Mouse (Mus musculus) lung, postnatal 0 days (tissue): Measurements from ENCODE around the gene Sned1. TPM values are rescaled to one million over a fixed set of nuclear protein-coding genes. Genes with fewer than 3 reads are reported as not detected.

ENCODE experiments used
- ATAC-seq: fragments of 200-750 bp; cut with Nextera tagmentation; 2 replicates; pipeline ENCODE4 v1.8.0; 2017; ENCODE audit warnings: moderate library complexity
- DNase-seq: peaks from one replicate; pipeline ENCODE4 v3.0.0-alpha.2; 2016; ENCODE audit warnings: low spot score
- H3K27ac ChIP-seq: fragments of 300-500 bp; sonication (generic); 2 replicates; pipeline ENCODE4 v1.5.1; 2014; ENCODE audit warnings: antibody characterized with exemption, mild to moderate bottlenecking, low read length, mixed read lengths
- H3K27me3 ChIP-seq: fragments of 300-500 bp; sonication (generic); replicated peaks from 2 replicates; pipeline ENCODE4 v1.6.1; 2014; ENCODE audit warnings: low read length, mixed read lengths; ENCODE audit not compliant: insufficient read depth
- H3K36me3 ChIP-seq: fragments of 300-500 bp; sonication (generic); 2 replicates; pipeline ENCODE4 v1.6.1; 2014; ENCODE audit warnings: low read length, mixed read lengths; ENCODE audit not compliant: insufficient read depth
- H3K4me1 ChIP-seq: fragments of 300-500 bp; sonication (generic); 2 replicates; pipeline ENCODE4 v1.6.1; 2014; ENCODE audit warnings: antibody characterized with exemption, low read depth, low read length, mixed read lengths; ENCODE audit not compliant: insufficient read depth
- H3K4me2 ChIP-seq: fragments of 300-500 bp; sonication (generic); replicated peaks from 2 replicates; pipeline ENCODE4 v1.6.1; 2014; ENCODE audit warnings: low read depth, mild to moderate bottlenecking, low read length, moderate library complexity, mixed read lengths
- H3K4me3 ChIP-seq: fragments of 300-500 bp; sonication (generic); 2 replicates; pipeline ENCODE4 v1.5.1; 2014; ENCODE audit warnings: low read depth, low read length
- H3K9ac ChIP-seq: fragments of 300-500 bp; sonication (generic); replicated peaks from 2 replicates; pipeline ENCODE4 v1.6.1; 2014; ENCODE audit warnings: low read depth, mild to moderate bottlenecking
- H3K9me3 ChIP-seq: fragments of 300-500 bp; sonication (generic); 2 replicates; pipeline ENCODE4 v1.6.1; 2016; ENCODE audit warnings: low read length, mixed read lengths
- CTCF ChIP-seq: IDR thresholded peaks from 2 replicates; pipeline ENCODE4 v1.5.1; 2016; ENCODE audit warnings: antibody characterized with exemption, mild to moderate bottlenecking
- EP300 ChIP-seq: IDR thresholded peaks from 2 replicates; pipeline ENCODE4 v1.6.1; 2016; ENCODE audit warnings: antibody characterized with exemption, mild to moderate bottlenecking, control low read depth
- WGBS: fragments of 180-500 bp; shearing (Covaris S2); extraction: QIAGEN DNeasy Blood & Tissue Kit; methylation state at CpG from one replicate; pipeline ENCODE4 v1.1.7; 2014; 5-methylcytosine and 5-hydroxymethylcytosine counted together
- polyA plus RNA-seq: library from polyadenylated mRNA; unstranded; fragments of >200 nt; fragmentation: Nextera tagmentation; extraction: Ambion mirVana; gene quantifications from 2 replicates; pipeline ENCODE4 v1.2.1, GENCODE M21; 2015

Sned1 gene
- polyA plus RNA-seq, 1 experiment from 2014 or later, result 8.4 TPM

GRCm38 (mm10) chr1:93216839-93217497, 18.7 kb upstream of the Sned1 start:
- no peak for TF ChIP-seq EP300
- TF ChIP-seq CTCF, result no peak
- no peak overlapping the region for H3K9ac ChIP-seq
- no peaks in the 10 kb centered on the region for H3K36me3 ChIP-seq
- no peaks in the 10 kb centered on the region for H3K9me3 ChIP-seq
- peak; percentile 34; the same call in 1 of the 2 replicates for ATAC-seq
- WGBS, result 59% methylated on average over 9 of the region's 9 CpGs
- H3K4me2 ChIP-seq, result no peak overlapping the region
- H3K27me3 ChIP-seq, result no peaks in the 10 kb centered on the region
- no peak overlapping the region for H3K4me3 ChIP-seq
- H3K4me1 ChIP-seq, result peaks cover 6% of the 10 kb centered on the region; the same call in 1 of the 2 replicates
- H3K27ac ChIP-seq, result no peak overlapping the region
- no peak for DNase-seq

- ATAC-seq, result no peak
- Histone ChIP-seq H3K4me3 (no peak overlapping the region), H3K9me3 (no peaks in the 10 kb centered on the region), H3K36me3 (no peaks in the 10 kb centered on the region), H3K27ac (no peak overlapping the region), H3K4me1 (peaks cover 6% of the 10 kb centered on the region; the same call in 1 of the 2 replicates), H3K4me2 (no peak overlapping the region), H3K9ac (no peak overlapping the region), H3K27me3 (no peaks in the 10 kb centered on the region)
- DNase-seq, result no peak
- no peak for TF ChIP-seq EP300
- TF ChIP-seq CTCF, result peak; percentile 27
- WGBS, result 62% methylated on average over 7 of the region's 7 CpGs
Observed at GRCm38 (mm10) chr1:93217530-93217929, 18.1 kb upstream of the Sned1 start.

- no peak for TF ChIP-seq EP300
- TF ChIP-seq CTCF, result no peak
- no peak for ATAC-seq
- no peaks in the 10 kb centered on the region for H3K9me3 ChIP-seq
- no peaks in the 10 kb centered on the region for H3K36me3 ChIP-seq
- H3K27ac ChIP-seq, result no peak overlapping the region
- no peak overlapping the region for H3K4me2 ChIP-seq
- H3K4me1 ChIP-seq, result peaks cover 6% of the 10 kb centered on the region; the same call in 1 of the 2 replicates
- 70% methylated on average over 7 of the region's 7 CpGs for WGBS
- H3K9ac ChIP-seq, result no peak overlapping the region
- no peak overlapping the region for H3K4me3 ChIP-seq
- H3K27me3 ChIP-seq, result no peaks in the 10 kb centered on the region
- no peak for DNase-seq
Observed at GRCm38 (mm10) chr1:93220776-93221175, 14.9 kb upstream of the Sned1 start.

GRCm38 (mm10) chr1:93223972-93224371, 11.7 kb upstream of the Sned1 start:
- 9% methylated on average over 18 of the region's 18 CpGs for WGBS
- no peaks in the 10 kb centered on the region for H3K9me3 ChIP-seq
- TF ChIP-seq EP300, result no peak
- TF ChIP-seq CTCF, result peak; percentile 84
- H3K36me3 ChIP-seq, result no peaks in the 10 kb centered on the region
- no peaks in the 10 kb centered on the region for H3K27me3 ChIP-seq
- ATAC-seq (peak; percentile 75), DNase-seq (peak; percentile 65)
- H3K4me2 ChIP-seq, result no peak overlapping the region
- peaks cover 5% of the 10 kb centered on the region for H3K4me1 ChIP-seq
- no peak overlapping the region for H3K4me3 ChIP-seq
- H3K9ac ChIP-seq, result no peak overlapping the region
- no peak overlapping the region for H3K27ac ChIP-seq

- H3K9me3 ChIP-seq, result no peaks in the 10 kb centered on the region
- H3K4me2 ChIP-seq, result no peak overlapping the region
- peaks cover 5% of the 10 kb centered on the region for H3K4me1 ChIP-seq
- H3K27ac ChIP-seq, result no peak overlapping the region
- WGBS, result 31% methylated on average over 4 of the region's 4 CpGs
- H3K36me3 ChIP-seq, result no peaks in the 10 kb centered on the region
- no peak overlapping the region for H3K9ac ChIP-seq
- no peak overlapping the region for H3K4me3 ChIP-seq
- ATAC-seq, result no peak
- DNase-seq, result no peak
- H3K27me3 ChIP-seq, result no peaks in the 10 kb centered on the region
- TF ChIP-seq CTCF (no peak), EP300 (no peak)
Observed at GRCm38 (mm10) chr1:93225226-93225625, 10.4 kb upstream of the Sned1 start.

- H3K36me3 ChIP-seq, result no peaks in the 10 kb centered on the region
- H3K4me2 ChIP-seq, result no peak overlapping the region
- no peak overlapping the region for H3K27ac ChIP-seq
- WGBS, result 75% methylated on average over 5 of the region's 5 CpGs
- no peaks in the 10 kb centered on the region for H3K27me3 ChIP-seq
- H3K4me1 ChIP-seq, result peaks cover 5% of the 10 kb centered on the region
- H3K4me3 ChIP-seq, result no peak overlapping the region
- DNase-seq (no peak), ATAC-seq (no peak)
- no peaks in the 10 kb centered on the region for H3K9me3 ChIP-seq
- TF ChIP-seq CTCF (no peak), EP300 (no peak)
- no peak overlapping the region for H3K9ac ChIP-seq
Observed at GRCm38 (mm10) chr1:93225731-93226520, 9.7 kb upstream of the Sned1 start.
